Mouse (Mus musculus) MEL (cell line): ENCODE measurements around the gene Ddit4. TPM values are rescaled to one million over a fixed set of nuclear protein-coding genes. Genes with fewer than 3 reads are reported as not detected.

ENCODE experiments used
- DNase-seq: peaks from one replicate; pipeline ENCODE4 v3.0.0; 2011; ENCODE audit warnings: low read depth, low spot score
- H3K27ac ChIP-seq: 2 replicates; pipeline ENCODE4 v1.5.1; 2012; ENCODE audit warnings: low read depth, mild to moderate bottlenecking, control low read depth, low read length, moderate library complexity; ENCODE audit not compliant: control insufficient read depth
- H3K27me3 ChIP-seq, 2 experiments: fragments of 150-350 bp in 1 of 2; sonication (generic) in 1 of 2; 2 replicates each; pipeline ENCODE4 v1.6.1; 2012; ENCODE audit warnings: low read length in 2 of 2, mild to moderate bottlenecking in 2 of 2, improper control_type of control experiment in 1 of 2, moderate library complexity in 1 of 2; ENCODE audit not compliant: insufficient read depth in 2 of 2, control insufficient read depth in 1 of 2
- H3K36me3 ChIP-seq, 2 experiments: 2 replicates each; pipeline ENCODE4 v1.6.1; 2012 to 2014; ENCODE audit warnings: low read length in 2 of 2, improper control_type of control experiment in 1 of 2, inconsistent platforms in 1 of 2, mild to moderate bottlenecking in 1 of 2; ENCODE audit not compliant: insufficient read depth in 2 of 2, control insufficient read depth in 1 of 2
- H3K4me1 ChIP-seq, 2 experiments: fragments of 150-350 bp in 1 of 2; sonication (generic) in 1 of 2; 2 replicates each; pipeline ENCODE4 v1.6.1; 2012; ENCODE audit warnings: low read length in 2 of 2, improper control_type of control experiment in 1 of 2, mild to moderate bottlenecking in 1 of 2; ENCODE audit not compliant: insufficient read depth in 2 of 2, control insufficient read depth in 1 of 2
- H3K4me3 ChIP-seq, 2 experiments: fragments of 150-350 bp in 1 of 2; sonication (generic) in 1 of 2; 2 replicates each; pipeline ENCODE4 v1.5.1; 2012; ENCODE audit warnings: low read depth in 2 of 2, low read length in 2 of 2, mild to moderate bottlenecking in 2 of 2, moderate library complexity in 2 of 2, control low read depth in 1 of 2, improper control_type of control experiment in 1 of 2; ENCODE audit not compliant: control insufficient read depth in 1 of 2, insufficient read depth in 1 of 2
- H3K79me2 ChIP-seq: 2 replicates; pipeline ENCODE4 v1.6.1; 2012; ENCODE audit warnings: mild to moderate bottlenecking, low read length, moderate library complexity; ENCODE audit not compliant: control insufficient read depth, poor library complexity, insufficient read depth
- H3K9ac ChIP-seq: 2 replicates; pipeline ENCODE4 v1.6.1; 2012; ENCODE audit warnings: low read depth, mild to moderate bottlenecking, control low read depth, low read length, moderate library complexity; ENCODE audit not compliant: control insufficient read depth, poor library complexity, severe bottlenecking
- H3K9me3 ChIP-seq: fragments of 150-350 bp; sonication (generic); replicated peaks from 2 replicates; pipeline ENCODE4 v1.6.1; 2012; ENCODE audit warnings: mild to moderate bottlenecking, low read length, improper control_type of control experiment, moderate library complexity; ENCODE audit not compliant: insufficient read depth
- CHD1 ChIP-seq: IDR thresholded peaks from 2 replicates; pipeline ENCODE4 v1.6.1; 2012; ENCODE audit warnings: low read depth, mild to moderate bottlenecking, inconsistent platforms, low read length, improper control_type of control experiment
- CHD2 ChIP-seq: IDR thresholded peaks from 2 replicates; pipeline ENCODE4 v1.6.1; 2011; ENCODE audit warnings: low read length, improper control_type of control experiment
- ELF1 ChIP-seq: IDR thresholded peaks from 2 replicates; pipeline ENCODE4 v1.6.1; 2014; ENCODE audit warnings: low read depth, mild to moderate bottlenecking, inconsistent platforms, low read length, improper control_type of control experiment, moderate library complexity
- EP300 ChIP-seq, 2 experiments: IDR thresholded peaks; 2 replicates each; pipeline ENCODE4 v1.6.1; 2011; ENCODE audit warnings: improper control_type of control experiment in 2 of 2, low read length in 2 of 2, low read depth in 1 of 2, mild to moderate bottlenecking in 1 of 2
- ETS1 ChIP-seq: IDR thresholded peaks from 2 replicates; pipeline ENCODE4 v1.6.1; 2012; ENCODE audit warnings: low read depth, mild to moderate bottlenecking, inconsistent platforms, low read length, improper control_type of control experiment, moderate library complexity
- GATA1 ChIP-seq: IDR thresholded peaks from 2 replicates; pipeline ENCODE4 v1.6.1; 2011; ENCODE audit warnings: low read depth, low read length, improper control_type of control experiment
- HCFC1 ChIP-seq: IDR thresholded peaks from 2 replicates; pipeline ENCODE4 v1.6.1; 2012; ENCODE audit warnings: low read depth, mild to moderate bottlenecking, inconsistent platforms, low read length, improper control_type of control experiment, moderate library complexity
- MAFK ChIP-seq: IDR thresholded peaks from 2 replicates; pipeline ENCODE4 v1.6.1; 2011; ENCODE audit warnings: low read depth, mild to moderate bottlenecking, low read length, improper control_type of control experiment, borderline replicate concordance
- MAZ ChIP-seq: IDR thresholded peaks from 2 replicates; pipeline ENCODE4 v1.6.1; 2012; ENCODE audit warnings: low read depth, mild to moderate bottlenecking, inconsistent platforms, low read length, improper control_type of control experiment
- MYB ChIP-seq: IDR thresholded peaks from 2 replicates; pipeline ENCODE4 v1.6.1; 2011; ENCODE audit warnings: mild to moderate bottlenecking, low read depth, low read length, improper control_type of control experiment
- NELFE ChIP-seq: IDR thresholded peaks from 2 replicates; pipeline ENCODE4 v1.6.1; 2011; ENCODE audit warnings: low read depth, low read length, improper control_type of control experiment
- POLR2A ChIP-seq, 2 experiments: IDR thresholded peaks; 2 replicates each; pipeline ENCODE4 v1.6.1; 2011 to 2012; ENCODE audit warnings: low read length in 2 of 2, mild to moderate bottlenecking in 2 of 2, control low read depth in 1 of 2, improper control_type of control experiment in 1 of 2, low read depth in 1 of 2, moderate library complexity in 1 of 2; ENCODE audit not compliant: control insufficient read depth in 1 of 2, insufficient read depth in 1 of 2, poor library complexity in 1 of 2
- POLR2AphosphoS5 ChIP-seq: IDR thresholded peaks from 2 replicates; pipeline ENCODE4 v1.6.1; 2012; ENCODE audit warnings: low read depth, borderline replicate concordance, mild to moderate bottlenecking, inconsistent platforms, low read length, moderate library complexity, mixed read lengths
- RCOR1 ChIP-seq: IDR thresholded peaks from 2 replicates; pipeline ENCODE4 v1.6.1; 2012; ENCODE audit warnings: low read depth, mild to moderate bottlenecking, inconsistent platforms, low read length, improper control_type of control experiment
- SMC3 ChIP-seq: IDR thresholded peaks from 2 replicates; pipeline ENCODE4 v1.6.1; 2011; ENCODE audit warnings: low read depth, low read length, improper control_type of control experiment
- UBTF ChIP-seq: IDR thresholded peaks from 2 replicates; pipeline ENCODE4 v1.6.1; 2012; ENCODE audit warnings: low read depth, mild to moderate bottlenecking, inconsistent platforms, low read length, improper control_type of control experiment, moderate library complexity, borderline replicate concordance; ENCODE audit not compliant: insufficient read depth
- USF1 ChIP-seq: IDR thresholded peaks from 2 replicates; pipeline ENCODE4 v1.6.1; 2014; ENCODE audit warnings: low read depth, mild to moderate bottlenecking, inconsistent platforms, low read length, improper control_type of control experiment, moderate library complexity
- USF2 ChIP-seq, 2 experiments: IDR thresholded peaks; 2 replicates each; pipeline ENCODE4 v1.6.1; 2011 to 2012; ENCODE audit warnings: improper control_type of control experiment in 2 of 2, low read length in 2 of 2, borderline replicate concordance in 1 of 2, inconsistent platforms in 1 of 2, low read depth in 1 of 2, mild to moderate bottlenecking in 1 of 2; ENCODE audit not compliant: insufficient read depth in 1 of 2
- ZC3H11A ChIP-seq: IDR thresholded peaks from 2 replicates; pipeline ENCODE4 v1.6.1; 2012; ENCODE audit warnings: low read depth, mild to moderate bottlenecking, inconsistent platforms, low read length, improper control_type of control experiment
- ZKSCAN1 ChIP-seq: IDR thresholded peaks from 2 replicates; pipeline ENCODE4 v1.6.1; 2012; ENCODE audit warnings: low read depth, mild to moderate bottlenecking, inconsistent platforms, low read length, improper control_type of control experiment, moderate library complexity
- polyA plus RNA-seq, 2 experiments: library from polyadenylated mRNA; stranded (reverse) in 1 of 2; unstranded in 1 of 2; fragments of >175 nt in 1 of 2; fragments of >200 nt in 1 of 2; gene quantifications; 2 replicates each; pipeline versions ENCODE4 v1.2.1 to v1.2.4; 2012; ENCODE audit warnings: low replicate concordance in 2 of 2, low read depth in 1 of 2; ENCODE audit not compliant: insufficient read length in 2 of 2, insufficient read depth in 1 of 2, missing spikeins in 1 of 2
- total RNA-seq: library from RNA; depleted of rRNA; stranded (reverse); fragments of 300-350 nt; gene quantifications from 2 replicates; pipeline ENCODE4 v1.2.3, GENCODE M21; 2012

Ddit4 gene
- total and polyA plus RNA-seq, 3 experiments = 2.6 to 11.6 TPM; not detected in 1

- Histone ChIP-seq H3K79me2 (no peaks in the 10 kb centered on the region), H3K27me3 (peaks cover 0 to 2% of the 10 kb centered on the region in 2 experiments; a peak in 1 of 4 replicates)
- no peak for TF ChIP-seq MAFK
- TF ChIP-seq SMC3 = no peak
- TF ChIP-seq GATA1 = no peak
- TF ChIP-seq HCFC1 = no peak
- TF ChIP-seq ELF1 = no peak
- no peak for TF ChIP-seq MAZ
- TF ChIP-seq NELFE = peak; percentile 24; the same call in 1 of the 2 replicates
- no peak for TF ChIP-seq RCOR1
- TF ChIP-seq, all 39 proteins: peak for 1
- DNase-seq = peak; percentile 31
- Histone ChIP-seq H3K9me3 (no peaks in the 10 kb centered on the region), H3K9ac (peak overlapping the region; percentile 61), H3K4me1 (peaks cover 20 to 49% of the 10 kb centered on the region in 2 experiments), H3K36me3 (peaks cover 0 to 28% of the 10 kb centered on the region in 2 experiments; a peak in 2 of 4 replicates), H3K4me3 (no peak overlapping the region), H3K27ac (peak overlapping the region; percentile 23)
Observed at GRCm38 (mm10) chr10:59974191-59974664, 22.6 kb upstream of the Ddit4 start.

GRCm38 (mm10) chr10:59973400-59973799, 21.8 kb upstream of the Ddit4 start:
- peaks cover 0 to 2% of the 10 kb centered on the region in 2 experiments; a peak in 1 of 4 replicates for H3K27me3 ChIP-seq
- no peaks in the 10 kb centered on the region for H3K9me3 ChIP-seq
- no peak for TF ChIP-seq ZKSCAN1
- H3K9ac ChIP-seq = no peak overlapping the region
- peaks cover 0 to 21% of the 10 kb centered on the region in 2 experiments; a peak in 2 of 4 replicates for H3K36me3 ChIP-seq
- no peak for DNase-seq
- no peaks in the 10 kb centered on the region for H3K79me2 ChIP-seq
- H3K27ac ChIP-seq = no peak overlapping the region
- H3K4me1 ChIP-seq = peaks cover 17 to 42% of the 10 kb centered on the region in 2 experiments
- H3K4me3 ChIP-seq = no peak overlapping the region

GRCm38 (mm10) chr10:59972999-59973398, 21.4 kb upstream of the Ddit4 start:
- Histone ChIP-seq H3K4me1 (peaks cover 14 to 38% of the 10 kb centered on the region in 2 experiments), H3K36me3 (peaks cover 0 to 17% of the 10 kb centered on the region in 2 experiments; a peak in 2 of 4 replicates), H3K27me3 (peaks cover 0 to 2% of the 10 kb centered on the region in 2 experiments; a peak in 1 of 4 replicates), H3K79me2 (no peaks in the 10 kb centered on the region), H3K9ac (no peak overlapping the region), H3K4me3 (no peak overlapping the region), H3K27ac (no peak overlapping the region), H3K9me3 (no peaks in the 10 kb centered on the region)
- TF ChIP-seq MAZ (no peak), ZKSCAN1 (no peak), CHD1 (no peak), POLR2A (IDR thresholded peaks at IDR 0.05; ENCODE audit: control insufficient read depth in 1 of 2, insufficient read depth in 1 of 2, low read depth in 1 of 2, low read length in 2 of 2, poor library complexity in 1 of 2) (no peak), USF2 (IDR thresholded peaks at IDR 0.05; ENCODE audit: borderline replicate concordance in 1 of 2, insufficient read depth in 1 of 2, low read depth in 1 of 2, low read length in 2 of 2) (no peak), POLR2AphosphoS5 (no peak), CHD2 (no peak), MYB (no peak), ZC3H11A (no peak), ETS1 (no peak), UBTF (no peak), HCFC1 (no peak), USF1 (no peak), EP300 (IDR thresholded peaks at IDR 0.05; ENCODE audit: low read depth in 1 of 2, low read length in 2 of 2) (no peak)
- DNase-seq = no peak
